Mouse (Mus musculus) spleen, postnatal 0 days (tissue): ENCODE data around the gene Vmn2r17. TPM values are rescaled to one million over a fixed set of nuclear protein-coding genes. Genes with fewer than 3 reads are reported as not detected.

Experiments used
- polyA plus RNA-seq: library from polyadenylated mRNA; unstranded; fragments of >200 nt; fragmentation: Nextera tagmentation; extraction: Ambion mirVana; gene quantifications from 2 replicates; pipeline ENCODE4 v1.2.1, GENCODE M21; 2015

Gene Vmn2r17
- not detected in 2 replicates for polyA plus RNA-seq

DNA sequence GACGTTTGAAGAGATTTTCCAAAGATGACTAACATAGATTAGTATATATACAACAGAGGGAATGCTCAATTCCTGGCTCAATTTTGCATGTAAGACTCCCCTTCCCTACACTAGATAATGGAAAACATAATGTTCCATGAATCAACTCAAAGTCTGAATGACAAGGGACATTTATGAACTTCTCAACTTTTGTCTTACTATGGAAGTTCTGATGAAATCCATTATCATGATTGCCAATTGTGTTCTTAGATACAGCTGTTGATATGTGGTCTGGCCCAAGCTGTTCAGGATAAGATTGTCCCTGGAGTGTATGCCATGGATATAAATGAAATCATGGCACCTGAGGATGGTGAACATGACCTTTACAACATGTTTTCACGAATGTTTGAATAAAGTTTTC lies at the start of gene Vmn2r17:
TSS of gene Vmn2r17 (plus strand) at position 301 of the 400 bp plus-strand sequence.

Other genes starting within 250 kb of the Vmn2r17 start
- gene Vmn2r13, start 227.5 kb upstream of the Vmn2r17 start, polyA plus RNA-seq: not detected in 2 replicates
- not detected in 2 replicates for gene Vmn2r14, start 195.0 kb upstream of the Vmn2r17 start, polyA plus RNA-seq
- not detected in 2 replicates for gene Vmn2r15, start 122.0 kb upstream of the Vmn2r17 start, polyA plus RNA-seq
- not detected in 2 replicates for gene Vmn2r16, start 89.5 kb upstream of the Vmn2r17 start, polyA plus RNA-seq
- gene Crlf2, start 139.3 kb downstream of the Vmn2r17 start, polyA plus RNA-seq: 18.5 and 24.7 TPM in 2 replicates